Mouse (Mus musculus): ENCODE data around the gene Kansl2. TPM values are rescaled to one million over a fixed set of nuclear protein-coding genes. Genes with fewer than 3 reads are reported as not detected.

Gene Kansl2
- 107 and 123 TPM in 2 replicates for polyA plus RNA-seq (2014; fragmentation: Nextera tagmentation; extraction: Ambion mirVana)

DNA sequence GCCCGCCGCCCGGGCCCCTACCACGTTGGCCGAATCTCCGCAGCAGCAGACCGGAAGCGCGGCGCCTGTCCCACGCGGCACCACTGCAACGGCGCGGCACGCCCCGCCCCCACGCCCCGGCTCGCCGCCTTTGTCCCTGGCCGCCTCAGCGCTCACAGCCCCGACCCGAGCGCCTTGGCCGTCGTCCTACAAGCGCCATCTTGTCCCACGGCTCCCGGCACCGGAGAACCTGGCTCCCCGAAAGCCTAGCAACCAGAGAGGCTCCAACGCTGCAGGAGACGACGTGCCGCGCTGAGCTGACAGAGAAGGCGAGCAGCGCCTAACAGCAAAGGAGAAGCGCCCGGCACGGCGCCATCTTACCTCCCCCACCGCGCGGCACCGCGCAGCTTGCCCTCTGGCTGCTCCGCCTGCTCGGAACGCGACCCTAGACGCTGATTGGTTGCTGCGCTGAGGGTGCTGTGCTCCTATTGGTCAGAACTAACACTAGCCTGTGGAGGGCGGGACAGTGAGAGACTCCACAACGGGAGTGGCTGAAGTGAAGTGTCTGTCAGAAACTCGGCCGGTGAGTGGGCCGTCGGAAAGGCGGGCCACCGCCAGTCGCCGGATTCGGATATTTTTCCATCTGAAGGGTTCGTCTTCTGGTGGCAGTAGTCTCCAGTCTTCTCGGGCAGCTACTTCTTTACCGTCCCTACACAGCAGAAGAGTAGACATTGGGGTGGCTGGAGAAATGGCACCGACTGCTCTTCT lies at the start of gene Kansl2:
Kansl2 (minus strand) TSS at position 384 of the 747 bp plus-strand sequence.
- H3K4me1 ChIP-seq (ENCODE audit: control insufficient read depth, insufficient read depth, low read length) = peaks cover 8% of the 10 kb centered on the region; the same call in 1 of the 2 replicates
- H3K9me3 ChIP-seq (ENCODE audit: control insufficient read depth, low read length) = no peaks in the 10 kb centered on the region
- peak within 1 kb of the TSS; percentile 87 for H3K4me2 ChIP-seq (replicated peaks; ENCODE audit: low read depth, low read length)
- peaks cover 33% of the 10 kb centered on the region for H3K36me3 ChIP-seq (ENCODE audit: control insufficient read depth, insufficient read depth, low read length)
- H3K9ac ChIP-seq (ENCODE audit: low read depth, low read length) = peak within 1 kb of the TSS; percentile 94
- peak; percentile 100 for ATAC-seq (ENCODE audit: low FRiP score, low TSS enrichment)
- under 1% methylated on average over 69 of the region's 70 CpGs for WGBS
- H3K27me3 ChIP-seq (ENCODE audit: control insufficient read depth, insufficient read depth, low read length) = no peaks in the 10 kb centered on the region
- H3K4me3 ChIP-seq (ENCODE audit: low read length) = peak within 1 kb of the TSS; percentile 87
- peak within 1 kb of the TSS; percentile 98 for H3K27ac ChIP-seq (ENCODE audit: low read depth, low read length)

DNA sequence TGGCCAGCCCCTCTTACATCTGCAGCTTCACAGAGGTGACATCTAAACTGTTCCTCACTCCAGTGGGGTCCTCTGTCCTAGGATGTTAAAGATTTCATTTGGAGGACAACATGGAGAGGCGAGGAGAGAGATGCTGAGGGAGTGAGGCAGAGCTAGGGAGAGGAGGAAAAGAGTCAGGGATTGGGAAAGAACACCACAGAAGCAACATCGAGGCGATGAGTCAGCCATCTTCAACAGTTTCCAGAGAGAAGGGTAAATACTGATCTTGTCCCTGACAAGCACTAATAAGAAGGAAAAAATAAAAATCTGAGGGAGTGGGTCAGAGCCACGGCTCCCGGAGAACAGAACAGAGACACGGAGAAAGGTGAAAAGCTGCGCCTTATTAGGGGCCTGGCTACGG lies 48.9 kb upstream of the Kansl2 start:
- Histone ChIP-seq H3K36me3 (ENCODE audit: control insufficient read depth, insufficient read depth, low read length) (no peaks in the 10 kb centered on the region), H3K9ac (ENCODE audit: low read depth, low read length) (no peak overlapping the region), H3K4me3 (ENCODE audit: low read length) (no peak overlapping the region), H3K9me3 (ENCODE audit: control insufficient read depth, low read length) (no peaks in the 10 kb centered on the region), H3K4me2 (replicated peaks; ENCODE audit: low read depth, low read length) (no peak overlapping the region), H3K4me1 (ENCODE audit: control insufficient read depth, insufficient read depth, low read length) (peaks cover 4% of the 10 kb centered on the region; the same call in 1 of the 2 replicates), H3K27ac (ENCODE audit: low read depth, low read length) (no peak overlapping the region), H3K27me3 (ENCODE audit: control insufficient read depth, insufficient read depth, low read length) (no peaks in the 10 kb centered on the region)
- no peak for ATAC-seq (ENCODE audit: low FRiP score, low TSS enrichment)
- WGBS = 79% methylated on average over 8 of the region's 8 CpGs

DNA sequence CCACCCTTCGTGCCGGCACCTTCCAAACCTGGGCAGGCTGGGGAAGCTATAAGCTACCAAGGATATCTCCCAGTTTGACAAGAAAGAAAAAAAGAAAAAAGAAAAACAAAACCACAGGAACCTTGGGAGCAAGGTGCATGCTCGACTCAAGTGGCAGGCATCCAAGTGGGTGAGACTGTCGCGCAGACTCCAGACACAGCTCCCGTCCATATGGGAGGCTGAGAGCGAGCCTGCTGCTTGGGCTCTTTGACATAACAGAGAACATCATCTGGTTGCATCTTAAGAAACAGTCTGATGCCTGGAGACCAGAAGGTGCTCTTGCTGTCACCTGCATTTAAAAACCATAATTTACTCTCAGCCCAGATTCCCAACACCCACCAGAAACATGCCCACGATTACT lies 48.3 kb upstream of the Kansl2 start:
- Histone ChIP-seq H3K27ac (ENCODE audit: low read depth, low read length) (no peak overlapping the region), H3K4me3 (ENCODE audit: low read length) (no peak overlapping the region), H3K27me3 (ENCODE audit: control insufficient read depth, insufficient read depth, low read length) (no peaks in the 10 kb centered on the region), H3K4me1 (ENCODE audit: control insufficient read depth, insufficient read depth, low read length) (peaks cover 4% of the 10 kb centered on the region; the same call in 1 of the 2 replicates), H3K36me3 (ENCODE audit: control insufficient read depth, insufficient read depth, low read length) (no peaks in the 10 kb centered on the region), H3K4me2 (replicated peaks; ENCODE audit: low read depth, low read length) (no peak overlapping the region), H3K9me3 (ENCODE audit: control insufficient read depth, low read length) (no peaks in the 10 kb centered on the region), H3K9ac (ENCODE audit: low read depth, low read length) (no peak overlapping the region)
- 80% methylated on average over 8 of the region's 8 CpGs for WGBS
- ATAC-seq (ENCODE audit: low FRiP score, low TSS enrichment) = no peak

DNA sequence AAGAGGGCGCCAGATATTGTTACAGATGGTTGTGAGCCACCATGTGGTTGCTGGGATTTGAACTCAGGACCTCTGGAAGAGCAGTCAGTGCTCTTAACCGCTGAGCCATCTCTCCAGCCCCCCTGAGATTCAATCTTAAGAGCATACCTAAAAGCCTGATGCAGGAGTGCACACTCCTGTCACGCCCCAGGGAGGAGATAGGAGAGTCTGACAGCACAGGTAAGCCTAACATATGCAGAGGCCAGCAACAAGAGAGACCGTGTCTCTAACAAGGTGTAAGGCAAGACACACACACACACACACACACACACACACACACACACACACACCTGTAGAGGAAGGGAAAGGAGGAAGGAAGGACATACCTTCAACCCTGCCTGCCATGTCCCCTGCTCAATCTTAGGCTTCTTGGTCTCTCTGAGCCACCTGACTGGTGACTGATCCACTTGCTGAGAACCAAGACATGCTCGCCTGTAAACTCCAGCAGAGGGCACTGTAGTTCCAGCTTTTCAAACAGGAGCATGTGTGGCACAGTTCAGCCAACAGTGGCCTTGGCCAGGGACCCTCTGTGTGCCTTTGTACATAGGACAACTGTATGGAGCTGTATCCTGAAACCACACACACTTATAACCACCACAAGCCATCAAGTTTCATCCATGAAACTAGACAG lies 45.9 kb upstream of the Kansl2 start:
- no peak overlapping the region for H3K4me2 ChIP-seq (replicated peaks; ENCODE audit: low read depth, low read length)
- no peaks in the 10 kb centered on the region for H3K4me1 ChIP-seq (ENCODE audit: control insufficient read depth, insufficient read depth, low read length)
- 48% methylated on average over 4 of the region's 5 CpGs for WGBS
- ATAC-seq (ENCODE audit: low FRiP score, low TSS enrichment) = peak; percentile 89
- H3K9me3 ChIP-seq (ENCODE audit: control insufficient read depth, low read length) = no peaks in the 10 kb centered on the region
- H3K4me3 ChIP-seq (ENCODE audit: low read length) = no peak overlapping the region
- H3K27ac ChIP-seq (ENCODE audit: low read depth, low read length) = no peak overlapping the region
- no peak overlapping the region for H3K9ac ChIP-seq (ENCODE audit: low read depth, low read length)
- no peaks in the 10 kb centered on the region for H3K36me3 ChIP-seq (ENCODE audit: control insufficient read depth, insufficient read depth, low read length)
- no peaks in the 10 kb centered on the region for H3K27me3 ChIP-seq (ENCODE audit: control insufficient read depth, insufficient read depth, low read length)

DNA sequence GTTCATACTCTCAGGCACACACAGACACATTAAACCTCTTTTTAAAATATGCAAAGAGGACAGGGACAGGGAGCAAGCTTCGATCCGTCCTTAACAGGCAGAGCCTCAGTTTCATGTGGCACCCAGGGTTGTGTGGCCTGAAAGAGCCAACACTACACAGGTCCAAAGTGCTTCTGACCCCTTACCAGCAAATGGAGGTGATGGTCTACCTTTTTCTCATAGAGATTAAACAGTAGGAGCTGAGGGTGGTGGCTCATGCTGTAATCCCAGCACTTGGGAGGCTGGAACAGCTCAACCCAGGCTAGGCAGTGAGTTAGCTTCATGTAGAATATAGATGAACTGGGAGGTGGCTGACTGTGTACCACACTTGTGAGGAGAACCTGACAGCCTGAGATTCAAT lies 45.2 kb upstream of the Kansl2 start:
- no peak overlapping the region for H3K9ac ChIP-seq (ENCODE audit: low read depth, low read length)
- no peaks in the 10 kb centered on the region for H3K9me3 ChIP-seq (ENCODE audit: control insufficient read depth, low read length)
- H3K4me2 ChIP-seq (replicated peaks; ENCODE audit: low read depth, low read length) = no peak overlapping the region
- no peaks in the 10 kb centered on the region for H3K4me1 ChIP-seq (ENCODE audit: control insufficient read depth, insufficient read depth, low read length)
- no peak overlapping the region for H3K27ac ChIP-seq (ENCODE audit: low read depth, low read length)
- 96% methylated on average over 2 of the region's 2 CpGs for WGBS
- H3K27me3 ChIP-seq (ENCODE audit: control insufficient read depth, insufficient read depth, low read length) = no peaks in the 10 kb centered on the region
- no peak overlapping the region for H3K4me3 ChIP-seq (ENCODE audit: low read length)
- H3K36me3 ChIP-seq (ENCODE audit: control insufficient read depth, insufficient read depth, low read length) = no peaks in the 10 kb centered on the region
- peak; percentile 18; the same call in 1 of the 2 replicates for ATAC-seq (ENCODE audit: low FRiP score, low TSS enrichment)

- no peak overlapping the region for H3K4me2 ChIP-seq (replicated peaks; ENCODE audit: low read depth, low read length)
- peaks cover 6% of the 10 kb centered on the region; the same call in 1 of the 2 replicates for H3K4me1 ChIP-seq (ENCODE audit: control insufficient read depth, insufficient read depth, low read length)
- no peak for ATAC-seq (ENCODE audit: low FRiP score, low TSS enrichment)
- H3K36me3 ChIP-seq (ENCODE audit: control insufficient read depth, insufficient read depth, low read length) = no peaks in the 10 kb centered on the region
- no peaks in the 10 kb centered on the region for H3K27me3 ChIP-seq (ENCODE audit: control insufficient read depth, insufficient read depth, low read length)
- 66% methylated on average over 4 of the region's 4 CpGs for WGBS
- H3K9ac ChIP-seq (ENCODE audit: low read depth, low read length) = no peak overlapping the region
- no peaks in the 10 kb centered on the region for H3K9me3 ChIP-seq (ENCODE audit: control insufficient read depth, low read length)
- H3K27ac ChIP-seq (ENCODE audit: low read depth, low read length) = no peak overlapping the region
- no peak overlapping the region for H3K4me3 ChIP-seq (ENCODE audit: low read length)
Measured at GRCm38 (mm10) chr15:98573293-98573692, 39.2 kb upstream of the Kansl2 start.

DNA sequence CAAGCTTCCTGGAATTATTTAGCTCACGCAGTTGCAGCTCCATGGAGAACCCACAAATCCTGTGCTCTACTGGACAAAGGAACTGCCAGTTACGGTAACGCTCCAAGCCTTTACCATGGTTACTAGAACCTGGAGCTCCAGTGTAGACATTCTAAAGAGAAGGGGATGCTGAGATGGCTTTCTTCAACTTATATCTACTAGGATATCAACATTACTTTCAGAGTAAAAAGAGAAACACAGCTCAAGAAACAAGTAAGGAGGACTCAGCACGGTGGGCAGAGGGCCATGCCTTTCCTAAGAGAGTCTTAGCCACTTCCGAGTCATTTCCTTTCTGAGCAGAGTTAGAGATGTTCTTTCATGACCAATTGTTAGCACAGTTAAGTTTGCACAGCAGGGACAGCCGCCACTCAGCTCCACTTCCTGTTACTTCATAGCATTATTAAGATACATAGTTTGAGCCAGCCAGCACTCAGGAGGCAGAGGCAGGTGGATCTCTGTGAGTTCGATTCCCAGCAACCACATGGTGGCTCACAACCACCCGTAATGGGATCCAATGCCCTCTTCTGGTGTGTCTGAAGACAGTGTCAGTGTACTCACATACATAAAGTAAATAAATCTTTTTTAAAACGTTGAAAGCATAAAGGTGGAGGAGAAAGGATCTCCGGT lies 36.9 kb upstream of the Kansl2 start, which contains the start of the genes Ccnt1 and 4930415O20Rik:
Ccnt1 (minus strand) TSS at position 51 of the 666 bp plus-strand sequence.
4930415O20Rik (plus strand) TSS at position 132 of the 666 bp plus-strand sequence.
- WGBS = 81% methylated on average over 10 of the region's 10 CpGs
- Histone ChIP-seq H3K4me1 (ENCODE audit: control insufficient read depth, insufficient read depth, low read length) (peaks cover 10% of the 10 kb centered on the region), H3K36me3 (ENCODE audit: control insufficient read depth, insufficient read depth, low read length) (no peaks in the 10 kb centered on the region), H3K9ac (ENCODE audit: low read depth, low read length) (no peak within 1 kb of the TSS), H3K27me3 (ENCODE audit: control insufficient read depth, insufficient read depth, low read length) (no peaks in the 10 kb centered on the region), H3K9me3 (ENCODE audit: control insufficient read depth, low read length) (no peaks in the 10 kb centered on the region), H3K27ac (ENCODE audit: low read depth, low read length) (no peak within 1 kb of the TSS), H3K4me2 (replicated peaks; ENCODE audit: low read depth, low read length) (no peak within 1 kb of the TSS), H3K4me3 (ENCODE audit: low read length) (no peak within 1 kb of the TSS)
- ATAC-seq (ENCODE audit: low FRiP score, low TSS enrichment) = no peak

DNA sequence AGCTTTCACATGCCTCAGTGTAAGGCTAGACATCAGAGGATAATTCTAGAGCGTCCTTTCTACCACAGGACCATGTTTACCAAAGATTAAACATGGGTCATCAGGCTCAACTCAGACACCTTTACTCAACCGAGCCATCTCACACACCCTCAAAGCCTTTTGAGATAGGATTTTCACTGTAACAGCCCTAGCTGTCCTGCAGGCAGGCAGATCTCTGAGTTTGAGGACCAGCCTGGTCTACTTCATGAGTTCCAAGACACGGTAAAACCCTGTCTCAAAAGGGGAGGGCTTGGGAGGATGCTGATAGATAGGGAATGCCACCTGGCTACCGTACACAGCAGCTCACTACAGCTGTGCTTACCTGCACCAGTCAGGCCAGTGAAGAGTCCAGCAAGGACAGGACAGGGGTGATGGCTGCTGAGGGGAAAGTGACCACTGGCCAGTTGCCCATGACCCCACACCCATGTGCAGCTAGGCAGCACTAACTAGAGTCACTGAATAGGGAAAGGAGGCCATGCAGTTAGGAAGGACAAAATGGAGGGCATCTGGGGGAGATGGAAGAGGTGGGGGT lies 35.8 kb upstream of the Kansl2 start:
- Histone ChIP-seq H3K4me1 (ENCODE audit: control insufficient read depth, insufficient read depth, low read length) (peaks cover 20% of the 10 kb centered on the region), H3K27ac (ENCODE audit: low read depth, low read length) (no peak overlapping the region), H3K9me3 (ENCODE audit: control insufficient read depth, low read length) (no peaks in the 10 kb centered on the region), H3K27me3 (ENCODE audit: control insufficient read depth, insufficient read depth, low read length) (no peaks in the 10 kb centered on the region), H3K4me2 (replicated peaks; ENCODE audit: low read depth, low read length) (no peak overlapping the region), H3K9ac (ENCODE audit: low read depth, low read length) (no peak overlapping the region), H3K36me3 (ENCODE audit: control insufficient read depth, insufficient read depth, low read length) (peaks cover 4% of the 10 kb centered on the region; the same call in 1 of the 2 replicates), H3K4me3 (ENCODE audit: low read length) (no peak overlapping the region)
- 88% methylated on average over 4 of the region's 4 CpGs for WGBS
- no peak for ATAC-seq (ENCODE audit: low FRiP score, low TSS enrichment)
